Mouse (Mus musculus) cerebellum, adult 2 months (tissue): Measurements from ENCODE around the gene Sae1. TPM values are rescaled to one million over a fixed set of nuclear protein-coding genes. Genes with fewer than 3 reads are reported as not detected.
A peak's percentile ranks its signal among the peaks of the same experiment; 100 is the strongest.

ENCODE experiments used
- DNase-seq, 2 experiments: peaks; one replicate each; pipeline ENCODE4 v3.0.0; 2021
- H3K27ac ChIP-seq: fragments of 200-500 bp; 2 replicates; pipeline ENCODE4 v1.5.1; 2012; ENCODE audit warnings: low read length, control low read depth, inconsistent platforms; ENCODE audit not compliant: insufficient read depth
- H3K27me3 ChIP-seq: fragments of 200-500 bp; 2 replicates; pipeline ENCODE4 v1.6.1; 2012; ENCODE audit warnings: inconsistent platforms, mild to moderate bottlenecking, low read length, moderate library complexity; ENCODE audit not compliant: control insufficient read depth, insufficient read depth
- H3K4me1 ChIP-seq: fragments of 200-500 bp; 2 replicates; pipeline ENCODE4 v1.6.1; 2011; ENCODE audit warnings: low read length; ENCODE audit not compliant: control insufficient read depth, insufficient read depth
- H3K4me3 ChIP-seq: fragments of 200-500 bp; replicated peaks from 2 replicates; pipeline ENCODE3; 2011; ENCODE audit warnings: mild to moderate bottlenecking, low read depth, low read length, control low read depth; ENCODE audit not compliant: insufficient read depth
- CTCF ChIP-seq: fragments of 200-500 bp; IDR thresholded peaks from 2 replicates; pipeline ENCODE4 v1.5.1; 2011; ENCODE audit warnings: low read depth, mild to moderate bottlenecking, control low read depth, low read length, moderate library complexity, borderline replicate concordance; ENCODE audit not compliant: insufficient read depth
- POLR2A ChIP-seq: fragments of 200-500 bp; IDR thresholded peaks from 2 replicates; pipeline ENCODE4 v1.6.1; 2011; ENCODE audit warnings: low read length, control low read depth, borderline replicate concordance; ENCODE audit not compliant: insufficient read depth
- WGBS: fragments of 180-500 bp; shearing (Covaris S2); methylation state at CpG from one replicate; pipeline ENCODE4 v1.1.7; 2018; 5-methylcytosine and 5-hydroxymethylcytosine counted together
- polyA plus RNA-seq: library from polyadenylated mRNA; depleted of rRNA; stranded (reverse); fragments of >200 nt; gene quantifications from 2 replicates; pipeline ENCODE4 v1.2.3, GENCODE M21; 2012

Gene Sae1
- polyA plus RNA-seq, 1 experiment, result 84.0 TPM

GRCm38 (mm10) chr7:16376505-16376904 lies 11.1 kb downstream of the Sae1 start:
- Histone ChIP-seq H3K27ac (no peak overlapping the region), H3K4me3 (no peak overlapping the region), H3K27me3 (no peaks in the 10 kb centered on the region), H3K4me1 (no peaks in the 10 kb centered on the region)
- TF ChIP-seq POLR2A (no peak), CTCF (peak; percentile 37; the same call in 1 of the 2 replicates)
- DNase-seq, result peak; percentile 27 to 31
- 89% methylated on average over 1 of the region's 1 CpGs for WGBS

- Histone ChIP-seq H3K4me3 (no peak overlapping the region), H3K27me3 (no peaks in the 10 kb centered on the region), H3K27ac (no peak overlapping the region), H3K4me1 (no peaks in the 10 kb centered on the region)
- 78% methylated on average over 5 of the region's 5 CpGs for WGBS
- TF ChIP-seq CTCF, result no peak
- DNase-seq, result no peak
Observed at GRCm38 (mm10) chr7:16374989-16375388, 12.6 kb downstream of the Sae1 start.

GRCm38 (mm10) chr7:16373719-16374118 lies 13.9 kb downstream of the Sae1 start:
- TF ChIP-seq POLR2A (no peak), CTCF (peak; percentile 18; the same call in 1 of the 2 replicates)
- Histone ChIP-seq H3K27me3 (no peaks in the 10 kb centered on the region), H3K27ac (no peak overlapping the region), H3K4me1 (no peaks in the 10 kb centered on the region), H3K4me3 (no peak overlapping the region)
- 56% methylated on average over 2 of the region's 2 CpGs for WGBS
- DNase-seq, result no peak

GRCm38 (mm10) chr7:16370596-16370995 lies 17.0 kb downstream of the Sae1 start:
- Histone ChIP-seq H3K4me1 (no peaks in the 10 kb centered on the region), H3K4me3 (no peak overlapping the region), H3K27me3 (no peaks in the 10 kb centered on the region), H3K27ac (no peak overlapping the region)
- no peak for DNase-seq
- TF ChIP-seq POLR2A (no peak), CTCF (no peak)
- WGBS, result 97% methylated on average over 2 of the region's 2 CpGs

GRCm38 (mm10) chr7:16368835-16369234 lies 18.8 kb downstream of the Sae1 start:
- H3K4me1 ChIP-seq, result no peaks in the 10 kb centered on the region

DNA sequence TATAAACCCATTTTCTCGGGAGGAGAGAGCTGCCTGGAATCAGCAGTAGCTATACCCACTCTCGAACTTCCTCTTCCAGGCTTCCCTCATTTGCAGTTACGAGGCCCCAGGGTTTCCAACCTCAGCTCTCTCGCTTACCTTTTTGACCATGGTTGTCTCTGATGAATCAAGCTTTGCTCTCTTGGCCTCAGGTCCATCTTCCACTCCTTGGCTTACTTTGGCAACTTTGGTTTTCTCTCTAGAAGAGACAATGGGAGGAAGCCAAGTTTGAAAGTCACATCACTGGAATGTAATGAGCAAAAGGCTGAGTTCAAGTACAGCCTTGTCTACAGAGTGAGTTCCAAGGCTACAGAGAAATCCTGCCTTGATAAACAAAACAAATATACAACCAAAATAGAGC lies 20.9 kb downstream of the Sae1 start:
- Histone ChIP-seq H3K27me3 (no peaks in the 10 kb centered on the region), H3K4me3 (no peak overlapping the region), H3K27ac (no peak overlapping the region), H3K4me1 (no peaks in the 10 kb centered on the region)
- 78% methylated on average over 4 of the region's 4 CpGs for whole genome bisulfite sequencing
- no peak for TF ChIP-seq CTCF
- no peak for TF ChIP-seq POLR2A
- no peak for DNase-seq

More at GRCm38 (mm10) chr7:16368835-16369234, 18.8 kb downstream of the Sae1 start:
- Histone ChIP-seq H3K4me3 (no peak overlapping the region), H3K27me3 (no peaks in the 10 kb centered on the region), H3K27ac (no peak overlapping the region)
- TF ChIP-seq POLR2A (no peak), CTCF (no peak)
- DNase-seq, result no peak
- 93% methylated on average over 2 of the region's 2 CpGs for WGBS

GRCm38 (mm10) chr7:16366133-16366646 lies 21.4 kb downstream of the Sae1 start:
- no peak overlapping the region for H3K27ac ChIP-seq
- TF ChIP-seq POLR2A, result no peak
- no peak for TF ChIP-seq CTCF
- no peaks in the 10 kb centered on the region for H3K4me1 ChIP-seq
- no peak overlapping the region for H3K4me3 ChIP-seq
- no peak for DNase-seq
- 70% methylated on average over 10 of the region's 10 CpGs for WGBS
- H3K27me3 ChIP-seq, result no peaks in the 10 kb centered on the region

- TF ChIP-seq POLR2A (no peak), CTCF (no peak)
- H3K27ac ChIP-seq, result no peak overlapping the region
Observed at GRCm38 (mm10) chr7:16364901-16365500, 22.6 kb downstream of the Sae1 start.

More at GRCm38 (mm10) chr7:16364901-16365500, 22.6 kb downstream of the Sae1 start:
- no peak for DNase-seq
- Histone ChIP-seq H3K4me1 (no peaks in the 10 kb centered on the region), H3K27me3 (no peaks in the 10 kb centered on the region), H3K4me3 (no peak overlapping the region)
- 32% methylated on average over 4 of the region's 4 CpGs for WGBS
